Mouse (Mus musculus) ES-E14 (cell line): ENCODE measurements around the gene Thada. TPM values are rescaled to one million over a fixed set of nuclear protein-coding genes. Genes with fewer than 3 reads are reported as not detected.

Experiments used
- DNase-seq: peaks from one replicate; pipeline ENCODE4 v3.0.0-alpha.2; 2013; ENCODE audit warnings: low read depth, low spot score
- H3K27ac ChIP-seq: 2 replicates; pipeline ENCODE4 v1.5.1; 2012; ENCODE audit warnings: low read depth, mild to moderate bottlenecking, low read length, moderate library complexity, mixed read lengths; ENCODE audit not compliant: poor library complexity, insufficient read depth, severe bottlenecking
- H3K36me3 ChIP-seq: 2 replicates; pipeline ENCODE4 v1.6.1; 2012; ENCODE audit warnings: mild to moderate bottlenecking, low read length, moderate library complexity, mixed read lengths; ENCODE audit not compliant: control insufficient read depth, poor library complexity, insufficient read depth, severe bottlenecking
- H3K4me1 ChIP-seq, 2 experiments: fragments of 150-350 bp in 1 of 2; sonication (generic) in 1 of 2; 2 replicates each; pipeline ENCODE4 v1.6.1; 2012; ENCODE audit warnings: low read length in 2 of 2, mild to moderate bottlenecking in 1 of 2, mixed read lengths in 1 of 2; ENCODE audit not compliant: control insufficient read depth in 2 of 2, insufficient read depth in 2 of 2, poor library complexity in 1 of 2
- H3K4me3 ChIP-seq, 2 experiments: fragments of 150-350 bp in 1 of 2; sonication (generic) in 1 of 2; 2 replicates each; pipeline ENCODE4 v1.5.1; 2012; ENCODE audit warnings: low read length in 2 of 2, low read depth in 1 of 2, mild to moderate bottlenecking in 1 of 2, mixed read lengths in 1 of 2; ENCODE audit not compliant: insufficient read depth in 1 of 2, poor library complexity in 1 of 2, severe bottlenecking in 1 of 2
- H3K9ac ChIP-seq: 2 replicates; pipeline ENCODE4 v1.6.1; 2012; ENCODE audit warnings: low read depth, mild to moderate bottlenecking, low read length, mixed read lengths; ENCODE audit not compliant: poor library complexity, insufficient read depth, severe bottlenecking
- H3K9me3 ChIP-seq: fragments of 150-350 bp; sonication (generic); 2 replicates; pipeline ENCODE4 v1.6.1; 2012; ENCODE audit warnings: low read depth, mild to moderate bottlenecking, low read length; ENCODE audit not compliant: control insufficient read depth, insufficient read depth
- CHD2 ChIP-seq: IDR thresholded peaks from 2 replicates; pipeline ENCODE4 v1.6.1; 2014; ENCODE audit warnings: mild to moderate bottlenecking, low read depth, low read length, inconsistent platforms
- HCFC1 ChIP-seq: IDR thresholded peaks from 2 replicates; pipeline ENCODE4 v1.6.1; 2012; ENCODE audit warnings: low read length, inconsistent platforms, borderline replicate concordance; ENCODE audit not compliant: insufficient read depth
- MAFK ChIP-seq: IDR thresholded peaks from 2 replicates; pipeline ENCODE4 v1.6.1; 2014; ENCODE audit warnings: mild to moderate bottlenecking, low read depth, low read length, inconsistent platforms; ENCODE audit not compliant: insufficient read depth
- ZC3H11A ChIP-seq: IDR thresholded peaks from 2 replicates; pipeline ENCODE4 v1.6.1; 2012; ENCODE audit warnings: low read depth, mild to moderate bottlenecking, inconsistent platforms, low read length, borderline replicate concordance
- ZNF384 ChIP-seq: IDR thresholded peaks from 2 replicates; pipeline ENCODE4 v1.6.1; 2012; ENCODE audit warnings: low read depth, low read length, inconsistent platforms
- in situ Hi-C, 2 experiments: fragments of 600-800 bp; cut with MboI; formaldehyde crosslinking; loops; one replicate each; pipeline ENCODE4 v1.15.1; 2025; ENCODE audit warnings: low sequenced_read_pairs in 2 of 2, inconsistent platforms in 1 of 2; ENCODE audit not compliant: unreplicated experiment in 2 of 2
- total RNA-seq: library from RNA; depleted of rRNA; stranded (reverse); fragments of 300-350 nt; gene quantifications from 2 replicates; pipeline ENCODE4 v1.2.3, GENCODE M21; 2012; rRNA removed

Thada gene
- total RNA-seq, 1 experiment, result 37.4 TPM

DNA sequence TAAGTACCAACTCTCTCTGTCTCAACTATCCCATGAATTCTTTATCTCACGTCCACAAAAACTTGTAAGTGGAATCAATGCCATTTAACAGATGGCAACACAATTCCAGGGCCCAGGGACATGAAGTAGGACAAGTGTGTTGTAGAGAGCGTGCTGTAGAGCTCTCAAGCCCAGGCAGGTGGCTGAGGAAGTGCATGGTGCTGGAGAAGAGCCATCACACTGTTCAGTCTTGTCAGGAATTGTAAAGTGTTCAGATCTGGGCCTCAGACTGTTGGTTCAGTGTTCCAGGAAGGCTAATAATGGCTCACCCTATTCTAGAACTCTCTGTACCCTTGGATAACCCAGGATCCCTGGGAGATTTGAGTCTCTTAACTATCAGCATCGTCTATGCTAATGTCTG lies 321.9 kb downstream of the Thada start:
- Histone ChIP-seq H3K27ac (no peak overlapping the region), H3K9me3 (no peaks in the 10 kb centered on the region), H3K4me3 (no peak overlapping the region), H3K9ac (no peak overlapping the region), H3K36me3 (no peaks in the 10 kb centered on the region), H3K4me1 (peaks cover 4 to 21% of the 10 kb centered on the region in 2 experiments; a peak in 2 of 4 replicates)
- no peak for DNase-seq
- in situ Hi-C loops, result no loop called here
- TF ChIP-seq CHD2 (no peak), HCFC1 (no peak), ZC3H11A (no peak), MAFK (no peak), ZNF384 (no peak)

DNA sequence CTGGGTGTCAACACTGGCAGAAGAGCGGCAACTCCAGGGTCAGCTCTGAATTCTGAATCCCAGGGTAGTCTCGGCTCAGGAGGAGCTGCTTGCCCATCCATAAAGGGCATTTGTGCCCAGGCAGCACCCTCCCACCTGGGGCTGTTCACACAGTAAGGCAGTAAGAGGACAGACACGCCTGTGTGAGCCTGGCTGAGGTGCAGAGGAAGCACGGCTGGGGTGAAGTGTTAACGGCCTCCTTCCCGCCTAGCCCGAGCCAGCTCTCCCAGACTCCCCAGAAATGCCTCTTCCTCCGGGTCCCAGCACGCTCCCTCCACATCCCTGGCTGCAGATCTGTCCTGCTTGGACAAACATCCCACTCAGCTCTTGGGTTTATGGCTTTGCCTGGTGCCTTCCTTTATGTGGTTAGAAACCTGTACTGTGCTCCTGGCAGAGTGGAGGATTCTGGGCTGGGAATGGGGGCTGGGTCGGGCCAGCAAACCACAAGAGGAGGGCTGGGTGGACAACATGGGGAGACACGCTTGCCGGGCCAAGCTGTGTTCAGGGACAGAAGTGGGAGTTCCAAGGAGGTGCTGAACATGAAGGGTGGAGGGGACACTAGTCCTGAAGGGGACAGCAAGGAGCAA lies 322.7 kb downstream of the Thada start:
- TF ChIP-seq CHD2, result no peak
- no peak for TF ChIP-seq HCFC1
- TF ChIP-seq ZC3H11A, result no peak
- DNase-seq, result no peak
- H3K9me3 ChIP-seq, result no peaks in the 10 kb centered on the region
- in situ Hi-C loops, result no loop called here
- no peaks in the 10 kb centered on the region for H3K36me3 ChIP-seq
- no peak overlapping the region for H3K4me3 ChIP-seq
- H3K4me1 ChIP-seq, result peaks cover 4 to 16% of the 10 kb centered on the region in 2 experiments; a peak in 2 of 4 replicates
- H3K27ac ChIP-seq, result no peak overlapping the region
- H3K9ac ChIP-seq, result no peak overlapping the region

DNA sequence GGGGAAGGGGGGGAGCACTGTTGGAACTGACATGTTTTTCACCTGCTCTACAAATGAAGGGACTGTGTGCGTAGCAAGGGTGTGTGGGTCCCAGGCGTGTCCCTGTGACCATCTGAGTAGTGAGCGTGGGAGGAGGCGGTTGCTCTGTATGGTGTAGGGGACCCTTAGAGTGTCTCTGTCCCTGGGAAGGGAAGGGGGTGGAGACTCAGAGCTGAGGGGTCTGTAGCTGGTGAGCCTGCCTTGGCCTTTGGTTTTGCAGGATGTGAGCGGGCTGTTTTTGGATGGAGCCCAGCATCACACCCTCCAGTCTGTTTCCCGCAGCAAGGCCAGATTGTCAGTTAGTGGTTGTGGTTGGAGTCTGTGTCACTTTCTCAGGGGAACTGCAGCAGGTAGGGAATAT lies 324.3 kb downstream of the Thada start:
- no peaks in the 10 kb centered on the region for H3K9me3 ChIP-seq

DNA sequence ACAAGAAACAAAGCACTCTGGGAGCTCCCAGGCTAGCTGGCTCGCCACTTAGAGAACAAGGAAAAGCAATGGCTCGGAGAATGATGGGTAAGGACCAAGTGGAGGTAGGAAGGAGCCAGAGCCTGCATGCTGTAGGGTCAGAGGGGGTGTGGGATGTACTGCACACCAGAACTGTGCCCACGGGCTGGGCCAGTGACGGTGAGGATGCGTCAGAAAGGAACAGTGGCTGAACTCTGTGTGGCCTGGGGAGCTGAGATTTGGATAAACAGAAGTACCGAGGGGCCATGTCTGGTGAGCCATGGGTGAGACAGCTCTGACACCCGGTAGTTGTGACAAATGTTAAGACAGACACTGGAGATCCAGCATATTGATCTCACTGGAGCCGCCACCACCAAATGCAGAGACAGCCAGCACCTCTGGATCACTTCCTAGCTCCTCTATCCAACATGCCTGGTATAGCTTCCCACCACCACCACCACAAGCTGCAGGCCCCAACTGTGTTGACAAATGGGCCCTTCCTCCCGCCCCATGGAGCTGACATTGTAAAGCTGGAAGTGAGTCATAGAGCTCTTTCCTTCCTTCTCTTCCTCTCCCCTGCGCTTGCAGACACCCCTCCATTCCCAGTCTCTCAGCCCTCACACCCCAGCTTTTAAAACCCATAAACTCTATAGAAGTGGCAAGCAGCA lies 325.0 kb downstream of the Thada start:
- in situ Hi-C loops, result no loop called here
- H3K4me3 ChIP-seq, result no peak overlapping the region
- no peak for DNase-seq
- H3K36me3 ChIP-seq, result no peaks in the 10 kb centered on the region
- TF ChIP-seq CHD2 (no peak), HCFC1 (no peak), MAFK (no peak), ZC3H11A (no peak), ZNF384 (no peak)
- no peak overlapping the region for H3K9ac ChIP-seq
- H3K4me1 ChIP-seq, result peaks cover 4 to 9% of the 10 kb centered on the region in 2 experiments; a peak in 2 of 4 replicates
- no peaks in the 10 kb centered on the region for H3K9me3 ChIP-seq
- H3K27ac ChIP-seq, result no peak overlapping the region

More for the DNA sequence above, 324.3 kb downstream of the Thada start:
- TF ChIP-seq CHD2, result no peak
- TF ChIP-seq HCFC1, result no peak
- no peak for TF ChIP-seq ZNF384
- no peak for TF ChIP-seq MAFK
- TF ChIP-seq ZC3H11A, result no peak
- Histone ChIP-seq H3K36me3 (no peaks in the 10 kb centered on the region), H3K4me3 (no peak overlapping the region), H3K9ac (no peak overlapping the region), H3K27ac (no peak overlapping the region), H3K4me1 (peaks cover 4 to 10% of the 10 kb centered on the region in 2 experiments; a peak in 2 of 4 replicates)
- no peak for DNase-seq
- in situ Hi-C loops, result no loop called here

Other genes starting within 250 kb of the Thada start
- gene Plekhh2, start 45.7 kb upstream of the Thada start, total RNA-seq, result 2.7 and 4.0 TPM in 2 replicates
- 3.5 and 5.9 TPM in 2 replicates for gene Dync2li1, start 160.3 kb upstream of the Thada start, total RNA-seq
- 0.05 and 0.09 TPM in 2 replicates for gene Abcg8, start 210.1 kb upstream of the Thada start, total RNA-seq
- 0.27 TPM in 1 of 2 replicates, not detected in the other for gene Abcg5, start 216.8 kb upstream of the Thada start, total RNA-seq